Mouse (Mus musculus) E14TG2a.4 (cell line): ENCODE data around the gene Egln3.

ENCODE experiments used
- H3K27me3 ChIP-seq: 2 replicates; pipeline ENCODE4 v1.6.1; 2014; ENCODE audit warnings: low read length, control low read depth; ENCODE audit not compliant: insufficient read depth
- H3K36me3 ChIP-seq: 2 replicates; pipeline ENCODE4 v1.6.1; 2014; ENCODE audit warnings: low read length, control low read depth; ENCODE audit not compliant: insufficient read depth
- H3K4me1 ChIP-seq: replicated peaks from 2 replicates; pipeline ENCODE4 v1.6.1; 2014; ENCODE audit warnings: low read depth, low read length, control low read depth
- H3K4me3 ChIP-seq: replicated peaks from 2 replicates; pipeline ENCODE4 v1.5.1; 2014; ENCODE audit warnings: mild to moderate bottlenecking, low read length
- H3K9me3 ChIP-seq: 2 replicates; pipeline ENCODE4 v1.6.1; 2014; ENCODE audit warnings: low read length, control low read depth
- CTCF ChIP-seq: conservative IDR thresholded peaks from 2 replicates; pipeline ENCODE4 v1.5.1; 2014; ENCODE audit warnings: low read length
- NANOG ChIP-seq: IDR thresholded peaks from 2 replicates; pipeline ENCODE4 v1.6.1; 2014; ENCODE audit warnings: borderline replicate concordance, low read length, mixed read lengths
- POU5F1 ChIP-seq: IDR thresholded peaks from 2 replicates; pipeline ENCODE4 v1.6.1; 2014; ENCODE audit warnings: low read length, borderline replicate concordance

The Egln3 gene

GRCm38 (mm10) chr12:54209182-54209563, 5.5 kb upstream of the Egln3 start:
- H3K4me3 ChIP-seq: no peak overlapping the region
- H3K4me1 ChIP-seq: peaks cover 15% of the 10 kb centered on the region
- H3K27me3 ChIP-seq: no peaks in the 10 kb centered on the region
- no peaks in the 10 kb centered on the region for H3K36me3 ChIP-seq
- H3K9me3 ChIP-seq: no peaks in the 10 kb centered on the region; the same call in 1 of the 2 replicates
- TF ChIP-seq CTCF (no peak), POU5F1 (no peak), NANOG (no peak)

- Histone ChIP-seq H3K36me3 (no peaks in the 10 kb centered on the region), H3K4me3 (no peak overlapping the region), H3K4me1 (peaks cover 19% of the 10 kb centered on the region), H3K9me3 (no peaks in the 10 kb centered on the region; the same call in 1 of the 2 replicates), H3K27me3 (no peaks in the 10 kb centered on the region)
- TF ChIP-seq POU5F1 (no peak), CTCF (no peak), NANOG (no peak)
Measured at GRCm38 (mm10) chr12:54208433-54209181, 4.9 kb upstream of the Egln3 start.

- H3K36me3 ChIP-seq: peaks cover 1% of the 10 kb centered on the region; the same call in 1 of the 2 replicates
- no peak overlapping the region for H3K4me3 ChIP-seq
- H3K9me3 ChIP-seq: no peaks in the 10 kb centered on the region; the same call in 1 of the 2 replicates
- TF ChIP-seq POU5F1 (no peak), NANOG (no peak), CTCF (no peak)
- H3K4me1 ChIP-seq: peaks cover 38% of the 10 kb centered on the region
- H3K27me3 ChIP-seq: peaks cover 15% of the 10 kb centered on the region
Measured at GRCm38 (mm10) chr12:54205731-54206130, 2.1 kb upstream of the Egln3 start.

GRCm38 (mm10) chr12:54205195-54205594, 1.5 kb upstream of the Egln3 start:
- peaks cover 40% of the 10 kb centered on the region for H3K4me1 ChIP-seq
- TF ChIP-seq NANOG (no peak), CTCF (peak; percentile 16), POU5F1 (no peak)
- peaks cover 15% of the 10 kb centered on the region for H3K27me3 ChIP-seq
- no peaks in the 10 kb centered on the region; the same call in 1 of the 2 replicates for H3K9me3 ChIP-seq
- H3K4me3 ChIP-seq: no peak overlapping the region
- peaks cover 3% of the 10 kb centered on the region; the same call in 1 of the 2 replicates for H3K36me3 ChIP-seq

- Histone ChIP-seq H3K36me3 (peaks cover 9% of the 10 kb centered on the region; the same call in 1 of the 2 replicates), H3K4me3 (peak overlapping the region; percentile 95), H3K27me3 (peaks cover 15% of the 10 kb centered on the region), H3K4me1 (peaks cover 58% of the 10 kb centered on the region), H3K9me3 (no peaks in the 10 kb centered on the region; the same call in 1 of the 2 replicates)
- TF ChIP-seq NANOG (no peak), CTCF (no peak), POU5F1 (no peak)
Measured at GRCm38 (mm10) chr12:54202765-54203655, 650 bp downstream of the Egln3 start.

- H3K36me3 ChIP-seq: peaks cover 17% of the 10 kb centered on the region; the same call in 1 of the 2 replicates
- H3K27me3 ChIP-seq: peaks cover 15% of the 10 kb centered on the region
- no peaks in the 10 kb centered on the region; the same call in 1 of the 2 replicates for H3K9me3 ChIP-seq
- H3K4me3 ChIP-seq: peak overlapping the region; percentile 95
- TF ChIP-seq CTCF: no peak
- TF ChIP-seq NANOG: no peak
- no peak for TF ChIP-seq POU5F1
- peaks cover 66% of the 10 kb centered on the region for H3K4me1 ChIP-seq
Measured at GRCm38 (mm10) chr12:54202276-54202675, 1.4 kb downstream of the Egln3 start.

GRCm38 (mm10) chr12:54200856-54201255, 2.8 kb downstream of the Egln3 start:
- Histone ChIP-seq H3K4me3 (peak overlapping the region; percentile 95; the same call in 1 of the 2 replicates), H3K36me3 (peaks cover 28% of the 10 kb centered on the region; the same call in 1 of the 2 replicates), H3K9me3 (no peaks in the 10 kb centered on the region), H3K27me3 (peaks cover 15% of the 10 kb centered on the region), H3K4me1 (peaks cover 80% of the 10 kb centered on the region)
- TF ChIP-seq NANOG (no peak), CTCF (no peak), POU5F1 (no peak)

- peak; percentile 64 for TF ChIP-seq CTCF
- TF ChIP-seq NANOG: no peak
- no peak for TF ChIP-seq POU5F1
- H3K36me3 ChIP-seq: peaks cover 34% of the 10 kb centered on the region; the same call in 1 of the 2 replicates
- H3K4me3 ChIP-seq: peak overlapping the region; percentile 14; the same call in 1 of the 2 replicates
- H3K9me3 ChIP-seq: no peaks in the 10 kb centered on the region
- H3K27me3 ChIP-seq: peaks cover 15% of the 10 kb centered on the region
- peaks cover 83% of the 10 kb centered on the region for H3K4me1 ChIP-seq
Measured at GRCm38 (mm10) chr12:54200172-54200571, 3.5 kb downstream of the Egln3 start.
